Mouse (Mus musculus) naive thymus-derived CD4-positive, alpha-beta T cell, adult 5 months (primary cell): Measurements from ENCODE around the gene Ddx56. TPM values are rescaled to one million over a fixed set of nuclear protein-coding genes. Genes with fewer than 3 reads are reported as not detected.

Experiments used
- polyA plus RNA-seq: library from polyadenylated mRNA; unstranded; fragments of 100-300 nt; shearing (Covaris generic); gene quantifications from one replicate; pipeline ENCODE4 v1.2.1, GENCODE M21; 2017

The Ddx56 gene
- 76.8 TPM for polyA plus RNA-seq

DNA sequence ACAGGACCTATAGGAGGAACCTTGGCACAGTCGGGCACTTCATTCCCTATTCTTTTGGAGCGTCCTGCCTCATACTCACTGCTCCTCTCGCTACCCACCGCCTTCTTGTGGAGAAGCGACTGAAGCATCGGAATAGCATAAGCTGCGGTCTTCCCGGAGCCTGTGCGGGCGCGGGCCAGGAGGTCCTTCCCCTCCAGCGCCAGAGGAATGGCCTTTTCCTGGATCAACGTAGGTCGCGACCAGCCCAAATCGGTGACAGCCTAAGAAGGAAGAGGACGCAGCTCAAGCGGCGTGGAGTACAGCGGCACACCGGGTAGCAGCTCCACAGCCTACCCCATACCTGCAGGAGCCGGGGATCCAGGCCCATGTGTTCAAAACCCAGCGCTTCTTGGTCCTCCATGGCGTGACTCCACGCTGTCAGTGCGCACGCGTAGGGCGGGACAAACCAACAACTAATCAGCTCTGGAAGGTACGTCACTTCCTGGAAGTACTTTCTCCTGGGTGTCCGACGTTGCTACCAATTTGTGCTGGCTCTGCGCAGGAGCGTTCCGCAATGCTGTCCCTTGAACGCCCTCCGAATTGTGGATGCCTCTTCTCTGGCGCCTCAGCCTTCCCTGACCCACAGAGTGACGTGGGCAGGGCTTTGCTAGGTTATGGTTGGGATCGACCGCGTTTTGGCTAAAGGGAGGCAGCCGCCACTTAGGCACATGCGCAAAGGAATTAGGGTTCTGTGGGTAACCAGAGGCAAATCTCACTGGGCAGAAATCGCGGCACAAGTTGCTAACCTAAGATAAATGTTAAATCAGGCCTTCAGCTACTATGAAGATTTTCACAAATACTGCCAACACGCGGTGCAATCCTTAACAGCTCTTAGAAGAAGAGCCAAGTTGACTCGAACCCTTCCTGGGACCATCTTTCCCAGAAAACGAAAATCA lies at the start of gene Ddx56:
Gene Ddx56 (minus strand): TSS at position 453 of the 935 bp plus-strand sequence.

DNA sequence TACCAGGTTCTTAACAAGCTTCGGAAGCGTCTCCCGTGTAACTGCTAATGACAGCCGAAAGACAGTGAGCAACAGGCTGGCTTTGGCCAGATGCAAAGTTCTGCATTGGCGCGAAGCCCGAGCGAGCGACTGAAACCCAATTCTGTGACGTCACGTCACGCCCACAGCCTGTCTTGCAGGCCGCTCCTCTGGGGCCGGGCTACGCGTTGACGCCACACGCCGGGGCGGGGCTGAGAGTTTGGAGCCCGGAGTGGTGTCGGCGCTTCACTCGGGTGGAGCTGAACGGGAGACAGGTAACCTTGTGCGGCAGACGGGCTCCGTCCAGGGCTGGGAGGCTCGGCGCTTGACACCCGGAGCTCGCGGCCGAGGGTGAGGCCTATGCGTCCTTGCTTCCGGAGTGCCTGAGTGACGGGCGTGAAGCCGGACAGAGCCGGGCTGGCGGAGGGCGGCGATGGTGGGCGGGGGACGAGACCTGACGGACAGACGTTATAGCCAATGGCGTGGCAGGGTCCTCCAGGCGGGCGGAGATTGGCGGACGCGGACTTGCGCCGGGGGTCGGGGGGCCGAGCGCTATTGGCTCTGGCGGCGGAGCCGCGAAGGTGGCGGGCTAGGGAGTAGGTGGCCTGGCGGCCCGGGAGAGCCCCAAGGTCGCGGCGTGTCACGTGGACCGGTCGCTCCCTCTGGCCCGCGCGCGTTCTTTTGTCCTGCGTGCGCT lies 24.0 kb upstream of the Ddx56 start, which contains the start of gene Ogdh:
Gene Ogdh (plus strand): TSS at position 233 of the 715 bp plus-strand sequence.

DNA sequence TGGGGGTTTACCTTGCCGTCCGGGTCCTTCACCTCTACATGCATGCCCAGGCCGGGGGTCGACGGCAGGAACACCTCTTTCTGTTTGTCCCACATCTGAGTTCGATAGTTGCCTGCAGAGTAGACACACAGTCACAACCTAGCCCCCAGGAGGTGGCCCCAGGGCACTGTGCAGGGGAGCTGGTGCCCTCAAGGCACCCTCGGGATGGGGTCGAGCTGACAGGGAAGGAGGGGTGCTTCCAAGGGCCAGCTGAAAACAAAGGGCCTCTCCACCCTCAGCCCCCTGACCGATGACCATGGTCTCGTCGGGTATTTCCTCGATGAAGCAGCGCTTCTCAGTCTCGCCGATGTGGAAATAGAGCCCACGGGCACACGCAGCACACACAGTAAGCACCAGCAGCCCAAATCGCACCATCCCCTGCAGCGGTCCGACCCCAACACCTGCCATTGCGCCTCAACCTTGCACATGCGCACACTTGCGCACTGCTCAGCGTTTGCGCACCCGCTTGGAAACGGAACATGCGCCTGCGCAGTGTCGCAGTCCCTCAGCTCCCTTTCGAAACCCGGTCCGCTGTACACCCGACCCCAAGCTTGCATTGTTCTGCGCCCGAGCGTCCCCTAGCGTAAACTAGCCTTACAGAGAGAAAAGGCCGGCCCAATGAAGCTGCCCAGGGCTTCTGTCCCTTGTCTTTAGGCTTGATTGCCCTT lies 7.0 kb upstream of the Ddx56 start, which contains the start of gene Tmed4:
Gene Tmed4 (minus strand): TSS at position 484 of the 707 bp plus-strand sequence.

DNA sequence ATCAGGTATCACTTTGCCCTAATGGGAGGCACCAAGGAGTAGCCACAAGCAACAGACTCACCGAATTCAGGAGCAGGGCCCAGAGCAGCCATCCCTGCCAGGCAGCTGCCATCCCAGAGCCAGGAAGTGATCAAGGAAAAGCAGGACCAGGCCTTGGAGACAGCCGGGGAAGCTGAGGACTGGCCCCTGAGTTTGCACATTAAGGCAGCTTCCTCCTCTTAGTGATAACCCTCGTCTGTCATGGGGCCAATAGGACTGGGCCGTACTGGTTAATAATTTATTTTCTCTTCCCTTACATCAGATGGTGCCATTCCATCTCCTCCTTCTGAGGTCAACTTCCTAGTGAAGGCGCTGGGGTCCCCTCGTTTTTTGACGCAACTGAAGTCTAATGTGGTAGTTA lies 37.6 kb downstream of the Ddx56 start, which contains the start of gene Npc1l1:
Gene Npc1l1 (minus strand): TSS at position 132 of the 400 bp plus-strand sequence.

Other genes starting within 250 kb of the Ddx56 start
- gene Camk2b, start 201.4 kb downstream of the Ddx56 start, polyA plus RNA-seq, result 4.0 TPM
- not detected for gene A730071L15Rik, start 67.7 kb downstream of the Ddx56 start, polyA plus RNA-seq
- gene Nudcd3, start 67.4 kb downstream of the Ddx56 start, polyA plus RNA-seq, result 51.0 TPM
- 0.07 TPM for gene Npc1l1, start 37.6 kb downstream of the Ddx56 start, polyA plus RNA-seq
- 51.0 TPM for gene Tmed4, start 7.1 kb upstream of the Ddx56 start, polyA plus RNA-seq
- 227 TPM for gene Ogdh, start 23.9 kb upstream of the Ddx56 start, polyA plus RNA-seq
- 59.2 TPM for gene Zmiz2, start 121.3 kb upstream of the Ddx56 start, polyA plus RNA-seq
- gene Ppia, start 147.7 kb upstream of the Ddx56 start, polyA plus RNA-seq, result 4,323 TPM
- gene H2afv, start 176.7 kb upstream of the Ddx56 start, polyA plus RNA-seq, result 194 TPM
- gene Purb, start 208.1 kb upstream of the Ddx56 start, polyA plus RNA-seq, result 28.0 TPM